Mouse (Mus musculus): ENCODE data around the gene Gm44503. TPM values are rescaled to one million over a fixed set of nuclear protein-coding genes. Genes with fewer than 3 reads are reported as not detected.

The Gm44503 gene
- total RNA-seq, 2 experiments from 2014 or later = not detected

DNA sequence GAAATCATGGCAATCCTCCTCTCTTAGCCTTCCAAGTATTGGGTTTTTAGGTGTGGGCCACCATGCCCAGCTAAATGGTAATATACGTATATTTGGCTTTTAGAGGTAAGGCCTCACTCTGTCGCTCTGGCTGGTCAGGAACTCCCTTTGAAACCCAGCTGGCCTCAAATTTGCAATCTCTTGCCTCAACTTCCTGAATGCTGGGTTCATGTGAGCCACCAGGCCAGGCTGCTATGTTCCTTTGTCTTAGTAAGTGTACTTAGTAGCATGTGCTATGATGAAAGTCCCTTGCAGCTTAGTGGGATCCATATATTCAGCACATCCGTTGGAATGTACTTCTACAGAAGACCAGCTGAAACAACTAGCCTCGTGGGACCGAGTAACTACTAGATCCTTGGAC, 16.1 kb downstream of the Gm44503 start:
- DNase-seq = no peak

DNA sequence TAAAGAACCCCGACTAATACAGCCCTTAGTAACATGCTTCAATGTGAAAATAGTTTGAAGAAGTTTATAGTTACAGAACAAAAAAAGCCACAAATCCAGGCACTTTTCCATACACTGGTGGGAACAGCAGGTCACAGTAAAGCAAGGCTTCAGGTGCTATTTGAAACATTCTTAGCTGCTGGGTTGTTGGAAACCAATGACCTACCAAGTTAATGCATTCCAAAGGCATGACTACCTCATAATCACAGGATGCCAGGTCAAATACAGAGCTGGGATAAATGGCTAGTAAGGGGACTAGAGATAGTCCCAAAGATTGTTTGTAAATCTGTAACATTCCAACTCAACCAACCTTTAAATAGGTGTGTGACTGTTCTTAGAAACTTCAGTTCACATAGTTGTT, 16.6 kb downstream of the Gm44503 start:
- DNase-seq = no peak

DNA sequence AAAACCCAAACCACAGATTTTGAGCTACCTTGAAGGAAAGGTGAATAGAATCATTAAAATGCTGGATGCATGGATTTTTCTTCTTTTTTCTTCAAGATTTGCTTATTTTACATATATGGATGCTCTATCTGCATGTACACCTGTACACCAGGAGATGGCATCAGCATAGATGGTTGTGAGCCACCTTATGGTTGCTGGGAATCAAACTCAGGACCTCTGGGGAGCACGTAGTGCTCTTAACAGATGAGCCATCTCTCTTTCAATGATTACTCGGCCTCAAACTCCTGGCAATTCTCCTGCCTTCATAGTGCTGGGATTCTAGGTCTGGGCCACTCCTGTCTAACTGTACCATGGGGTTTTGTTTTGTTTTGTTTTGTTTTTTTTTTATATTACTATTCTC, 24.4 kb downstream of the Gm44503 start:
- DNase-seq = no peak

DNA sequence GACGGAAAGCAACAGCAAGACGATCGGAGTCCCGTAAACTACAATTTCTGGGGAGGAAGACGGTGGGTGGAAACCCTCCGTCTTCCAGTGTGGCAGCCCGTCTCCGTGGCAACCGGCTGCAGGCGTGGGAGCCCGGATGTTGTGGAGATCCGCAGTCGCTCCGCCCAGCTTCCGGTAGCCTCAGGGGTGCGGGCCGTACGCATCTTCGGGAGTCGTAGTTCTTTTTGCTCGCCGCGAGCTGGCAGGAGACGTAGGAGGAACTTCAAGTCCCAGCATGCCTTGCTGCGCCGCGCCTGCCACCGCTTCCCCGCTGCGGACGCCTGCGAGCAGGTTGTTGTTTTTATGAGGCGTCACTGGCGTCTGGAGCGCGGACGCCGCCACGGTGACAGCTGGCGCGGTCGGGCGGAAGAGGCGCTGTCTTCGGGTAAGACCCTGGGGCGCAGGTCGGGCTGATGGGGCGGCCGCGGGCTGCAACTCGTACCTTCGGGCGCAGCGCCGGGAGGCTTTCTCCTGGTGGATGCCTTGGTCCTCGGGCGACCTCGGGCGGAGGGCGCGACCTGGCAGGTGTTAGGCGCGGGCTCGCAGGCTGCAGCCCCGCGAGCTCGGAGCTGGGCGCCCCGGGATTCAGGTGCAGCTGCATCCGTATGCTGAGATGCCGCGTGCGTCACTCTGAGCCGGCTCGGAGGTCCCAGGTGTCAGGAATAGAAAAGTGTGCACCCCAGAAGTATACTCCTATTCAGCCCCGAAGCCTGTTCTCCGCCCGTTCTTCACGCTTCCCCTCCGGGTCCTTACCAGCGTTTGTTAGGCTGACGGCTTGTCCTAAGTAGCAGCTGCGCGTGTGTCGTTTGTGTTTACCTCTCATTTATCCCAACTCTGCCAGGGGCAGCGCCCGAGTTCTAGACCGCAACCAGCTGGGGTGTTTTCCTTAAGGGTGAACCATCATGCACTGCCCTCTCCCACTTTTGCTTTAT, 26.9 kb downstream of the Gm44503 start, which contains the start of the genes Ccpg1os and Ccpg1:
Gene Ccpg1os (minus strand): TSS at position 133 of the 971 bp plus-strand sequence.
Gene Ccpg1 (plus strand): TSS at position 180 of the 971 bp plus-strand sequence.
- peak; percentile 96 for DNase-seq

DNA sequence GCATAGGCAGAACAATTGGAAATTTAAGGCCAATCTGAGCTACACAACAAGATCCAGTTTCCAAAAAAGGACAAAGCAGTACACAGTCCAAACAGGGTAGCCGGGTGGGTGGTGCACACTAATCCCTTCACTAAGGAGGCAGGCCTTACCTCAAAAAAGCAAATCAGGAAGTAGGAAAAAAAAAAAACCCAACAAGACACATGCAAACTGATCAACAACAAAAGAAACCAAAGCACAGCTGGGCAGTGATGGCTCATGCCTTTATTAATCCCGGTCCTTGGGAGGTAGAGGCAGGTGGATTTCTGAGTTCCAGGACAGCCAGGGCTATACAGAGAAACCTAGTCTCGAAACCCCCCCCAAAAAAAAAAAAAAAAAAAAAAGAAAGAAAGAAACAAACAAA, 29.1 kb downstream of the Gm44503 start:
- DNase-seq = no peak

DNA sequence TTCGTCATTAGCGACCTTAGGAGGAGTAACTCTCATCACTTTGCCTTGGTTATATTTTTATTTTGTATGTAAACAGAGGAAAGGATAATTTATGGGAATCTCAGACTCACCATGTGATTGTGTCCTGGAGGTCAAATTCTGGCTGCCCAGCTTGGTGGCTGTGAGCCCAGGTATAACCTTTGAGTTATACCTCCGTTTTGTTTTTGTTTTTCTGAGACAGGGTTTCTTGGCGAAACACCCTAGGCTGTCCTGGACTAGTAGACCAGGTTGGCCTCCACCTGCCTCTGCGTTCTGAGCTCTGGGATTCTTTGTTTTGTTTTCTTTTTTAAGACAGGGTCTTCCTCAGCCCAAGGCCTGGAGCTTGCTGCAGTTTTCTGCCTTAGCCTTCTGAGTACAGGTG, 30.1 kb downstream of the Gm44503 start:
- DNase-seq = no peak

DNA sequence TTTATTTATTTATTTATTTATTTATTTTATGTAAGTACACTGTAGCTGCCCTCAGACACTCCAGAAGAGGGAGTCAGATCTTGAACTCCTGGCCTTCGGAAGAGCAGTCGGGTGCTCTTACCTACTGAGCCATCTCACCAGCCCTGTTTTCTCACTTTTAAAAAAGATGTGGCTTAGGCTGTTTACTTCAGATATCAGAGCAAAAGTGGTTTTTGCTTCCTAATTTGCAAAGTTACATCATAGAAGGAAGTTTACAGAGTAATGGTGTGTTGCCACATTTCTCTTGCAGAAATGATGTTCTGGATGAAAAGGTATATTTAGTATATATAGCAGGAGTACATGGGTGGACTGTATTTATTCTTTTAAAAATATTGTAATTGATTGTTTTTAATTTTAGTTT, 32.8 kb downstream of the Gm44503 start:
- DNase-seq = no peak

DNA sequence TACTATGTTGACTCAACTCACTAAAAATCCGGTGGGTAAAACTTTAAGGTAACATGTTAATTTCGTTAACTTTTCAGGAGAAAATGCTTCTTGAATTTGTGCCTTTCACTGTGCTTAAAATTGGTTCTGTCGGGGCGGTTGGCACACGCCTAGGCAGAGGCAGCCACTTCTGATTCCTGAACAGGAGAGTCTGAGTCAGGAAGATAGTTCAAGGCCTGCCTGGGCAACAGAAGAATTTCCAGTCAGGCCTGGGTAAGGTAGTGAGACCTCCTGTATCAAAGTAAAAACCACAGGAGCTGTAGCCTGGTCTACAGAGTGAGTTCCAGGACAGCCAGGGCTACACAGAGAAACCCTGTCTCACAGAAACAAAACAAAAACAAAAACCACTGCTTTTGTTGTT, 33.9 kb downstream of the Gm44503 start:
- no peak for DNase-seq

DNA sequence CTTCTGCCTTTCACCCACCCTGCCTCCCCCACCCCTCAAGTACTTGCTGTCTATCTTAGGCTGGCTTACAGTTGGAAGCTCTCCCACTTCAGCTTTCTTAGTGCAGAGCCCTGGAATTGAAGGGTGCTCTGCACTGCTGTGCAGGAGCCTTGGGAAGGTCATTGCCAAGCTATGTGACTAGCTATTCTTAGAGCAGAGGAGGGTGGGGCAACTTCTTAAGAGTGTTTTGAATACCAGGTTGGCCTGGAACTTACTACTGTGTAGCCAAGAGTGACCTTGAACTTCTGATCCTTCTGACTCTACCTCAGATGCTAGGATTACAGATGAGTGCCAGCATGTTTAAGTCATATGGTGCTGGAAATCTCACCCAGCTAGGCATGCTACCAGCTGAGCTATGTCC, 37.5 kb downstream of the Gm44503 start:
- DNase-seq = no peak

DNA sequence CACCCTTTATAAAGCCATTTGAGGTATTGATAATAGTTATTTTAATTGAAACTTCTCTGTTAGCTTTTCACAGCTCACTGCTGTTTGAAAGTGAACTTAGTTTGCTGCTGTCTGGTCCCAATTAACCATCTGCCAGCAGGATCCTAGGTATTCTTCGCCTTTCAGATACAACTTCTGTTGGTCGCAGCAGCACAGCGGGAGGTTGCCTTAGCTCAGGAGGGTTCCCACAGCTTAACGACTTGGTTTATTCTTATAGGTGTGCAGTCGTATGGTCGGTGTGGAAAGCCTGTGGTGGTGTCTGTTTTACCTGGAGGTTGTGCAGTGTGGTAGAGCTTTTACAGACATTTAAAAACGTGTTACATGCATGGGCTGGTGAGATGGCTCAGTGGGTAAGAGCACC, 38.2 kb downstream of the Gm44503 start:
- no peak for DNase-seq

DNA sequence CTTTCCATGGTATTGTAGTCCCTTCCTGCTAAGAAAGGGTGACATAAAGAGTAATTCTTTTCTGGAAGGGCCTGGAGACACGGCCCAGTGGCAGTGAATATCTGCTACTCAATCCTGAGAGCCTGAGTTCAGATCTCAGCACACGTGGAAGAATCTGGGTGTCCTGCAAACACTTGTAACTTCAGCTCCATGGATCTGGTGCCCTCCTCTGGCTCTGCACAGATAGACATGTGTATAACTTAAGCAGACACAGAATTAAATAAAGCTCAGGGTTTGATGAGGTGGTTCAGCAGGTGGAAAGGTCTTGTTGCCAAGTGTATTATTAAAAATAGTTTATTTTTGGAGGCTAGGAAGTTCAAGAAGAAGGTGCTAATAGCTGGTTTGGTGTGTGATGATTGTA, 41.8 kb downstream of the Gm44503 start:
- DNase-seq = no peak

DNA sequence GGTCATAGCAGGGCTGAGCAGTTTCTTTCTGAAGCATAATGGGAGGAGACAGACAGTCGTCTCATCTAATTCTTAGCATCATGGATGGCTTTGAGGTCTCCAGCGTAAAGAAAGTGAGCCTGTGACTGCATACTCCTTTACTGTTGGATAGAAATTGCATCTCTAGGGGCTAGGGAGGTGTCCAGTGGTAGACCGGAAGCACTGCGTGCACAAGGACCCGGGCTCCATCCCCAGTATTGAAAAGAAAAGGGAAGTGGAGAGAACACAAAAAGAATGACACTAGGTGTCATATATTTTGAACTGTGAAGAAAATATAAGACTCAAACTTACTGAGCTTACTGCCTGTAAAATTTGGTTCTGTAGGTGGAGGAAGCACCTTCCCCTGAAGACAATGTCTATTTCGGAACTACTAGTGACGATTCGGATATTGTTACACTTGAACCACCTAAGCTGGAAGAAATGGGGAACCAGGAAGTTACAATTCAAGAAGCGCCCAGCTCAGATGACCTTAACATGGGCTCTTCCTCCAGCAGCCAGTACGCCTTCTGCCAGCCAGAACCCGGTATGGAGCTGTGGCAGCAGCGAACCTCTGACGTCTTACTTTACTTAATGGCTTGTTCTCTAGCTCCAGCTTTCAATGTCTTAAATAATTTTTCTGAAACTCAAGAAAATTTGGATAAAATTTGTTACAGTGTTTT, 42.8 kb downstream of the Gm44503 start:
- no peak for DNase-seq

DNA sequence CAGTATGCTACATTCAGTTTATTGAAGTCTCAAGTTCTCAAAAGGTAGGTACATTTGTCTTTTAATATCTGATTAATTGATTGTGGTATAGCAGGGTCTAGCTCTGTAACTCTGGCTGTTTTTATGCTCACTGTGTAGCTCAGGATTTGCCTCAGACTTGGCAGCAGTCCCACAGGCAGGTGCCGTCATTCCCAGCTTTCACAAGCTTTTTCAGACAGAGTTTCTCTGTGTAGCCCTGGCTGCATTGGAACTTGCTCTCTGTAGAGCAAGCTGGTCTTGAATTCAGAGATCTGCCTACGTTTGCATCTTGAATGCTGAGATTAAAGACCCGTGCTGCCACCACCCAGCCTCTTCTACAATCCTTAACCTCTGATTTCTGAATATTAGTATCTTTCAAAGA, 43.5 kb downstream of the Gm44503 start:
- DNase-seq = no peak

DNA sequence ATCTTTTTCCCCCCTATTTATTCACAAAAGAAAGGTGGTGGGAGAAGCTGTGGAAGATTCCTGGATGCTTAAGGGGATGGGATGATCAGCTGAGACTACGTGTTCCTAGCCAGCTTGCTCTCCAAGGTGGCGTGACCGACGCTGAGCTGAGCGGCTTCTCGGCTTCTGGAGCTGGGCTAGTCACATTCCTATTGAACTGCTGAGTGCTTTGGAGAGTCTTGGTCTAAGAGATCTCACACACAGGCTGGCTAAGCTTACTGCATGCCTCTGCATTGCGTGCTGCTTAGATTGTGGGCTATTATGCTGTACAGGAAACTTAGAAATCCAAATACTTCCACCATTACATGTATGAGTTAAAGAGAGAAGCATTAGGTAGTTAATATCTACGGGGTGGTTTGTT, 45.4 kb downstream of the Gm44503 start:
- DNase-seq = no peak

DNA sequence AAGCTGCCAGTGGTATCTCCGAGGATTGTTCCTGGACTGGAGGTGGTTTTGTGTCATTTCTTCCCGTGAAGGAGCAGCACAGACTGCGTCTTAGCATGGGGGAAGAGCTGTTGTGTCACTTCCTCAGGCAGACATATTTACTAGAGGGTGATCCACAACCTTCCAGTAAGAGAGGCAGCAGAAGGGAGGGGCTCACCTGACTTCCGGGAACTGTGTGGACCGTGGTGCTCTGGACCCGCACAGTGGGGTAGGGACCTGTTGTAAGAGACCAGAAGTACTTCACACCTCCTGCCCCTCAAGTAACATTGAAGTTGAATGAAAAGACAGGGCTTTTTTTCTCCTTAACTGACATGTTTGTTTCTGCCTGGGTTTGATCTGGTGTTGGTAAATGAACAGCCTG, 46.5 kb downstream of the Gm44503 start:
- DNase-seq = no peak

DNA sequence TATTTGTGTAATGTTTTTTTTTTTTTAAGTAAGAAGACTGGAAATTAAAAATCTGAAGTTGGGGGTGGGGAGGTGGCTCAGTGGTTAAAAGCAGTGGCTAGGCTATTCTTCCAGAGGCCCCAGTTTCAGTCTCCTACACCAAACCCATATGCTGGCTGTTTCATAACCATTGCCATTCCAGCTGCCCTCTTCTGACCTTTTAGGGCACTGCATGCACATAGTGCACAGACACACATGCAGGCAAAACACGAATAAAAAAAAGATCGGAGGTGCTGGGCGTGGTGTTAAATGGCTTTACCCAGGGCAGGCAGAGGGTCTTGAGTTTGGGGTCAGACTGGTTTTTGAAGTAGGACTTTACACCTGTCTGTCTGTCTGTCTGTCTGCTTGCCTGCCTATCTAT, 47.5 kb downstream of the Gm44503 start:
- peak; percentile 12 for DNase-seq

DNA sequence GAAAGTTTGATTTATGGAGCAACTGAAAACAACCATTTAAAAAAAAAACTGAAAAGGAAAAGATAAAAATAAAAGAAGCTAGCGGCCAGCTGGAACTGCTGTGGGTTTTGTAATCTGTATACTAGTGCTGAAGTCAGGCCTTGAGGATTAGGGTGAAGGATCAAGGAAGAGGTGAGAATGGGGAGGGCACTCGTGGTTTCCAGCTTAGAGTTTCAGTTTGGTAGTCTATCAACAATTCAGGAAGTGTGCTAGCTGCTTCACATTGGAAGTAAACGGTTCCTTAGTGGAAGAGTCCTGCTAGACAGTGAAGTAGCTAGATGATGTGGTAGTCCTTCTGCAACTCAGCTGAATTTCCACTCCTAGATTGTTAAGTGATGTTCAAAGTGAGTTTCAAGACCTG, 49.7 kb downstream of the Gm44503 start:
- DNase-seq = no peak

DNA sequence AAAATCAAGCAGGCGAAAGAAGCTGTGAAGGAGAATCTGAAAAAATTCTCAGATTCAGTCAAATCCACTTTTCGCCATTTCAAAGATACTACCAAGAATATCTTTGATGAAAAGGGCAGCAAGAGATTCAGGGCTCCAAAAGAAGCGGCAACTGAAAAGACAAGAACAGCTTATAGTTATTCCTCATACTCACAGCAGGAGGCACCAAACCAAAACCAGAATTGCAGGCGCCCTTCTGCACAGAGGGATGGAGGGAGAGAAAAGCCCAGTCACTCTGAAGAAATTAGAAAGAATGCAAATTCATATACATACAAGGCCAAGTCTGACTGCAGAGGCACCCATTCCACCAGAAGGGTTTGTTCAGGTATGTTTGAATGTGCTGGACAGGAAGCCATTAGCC, 54.0 kb downstream of the Gm44503 start:
- no peak for DNase-seq

DNA sequence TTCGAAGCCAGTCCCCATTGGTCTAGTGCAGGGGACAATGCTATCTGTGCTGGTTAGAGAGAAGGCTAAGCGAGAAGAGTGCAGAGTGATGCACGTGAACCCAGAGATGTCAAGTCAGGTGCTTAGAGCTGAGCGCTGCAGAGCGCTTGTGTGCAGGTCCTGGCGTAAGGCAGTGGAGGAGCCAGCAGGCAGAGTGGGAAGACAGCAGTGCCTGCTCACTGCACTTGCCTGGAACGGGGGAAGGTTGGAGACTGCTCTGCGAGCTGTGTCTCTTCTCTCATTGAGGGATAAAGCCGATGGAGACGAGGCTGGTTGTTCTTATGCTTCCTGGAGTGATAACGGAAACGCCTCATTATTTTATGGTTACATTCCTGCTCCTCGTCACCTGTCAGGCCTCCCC, 56.1 kb downstream of the Gm44503 start:
- DNase-seq = no peak

DNA sequence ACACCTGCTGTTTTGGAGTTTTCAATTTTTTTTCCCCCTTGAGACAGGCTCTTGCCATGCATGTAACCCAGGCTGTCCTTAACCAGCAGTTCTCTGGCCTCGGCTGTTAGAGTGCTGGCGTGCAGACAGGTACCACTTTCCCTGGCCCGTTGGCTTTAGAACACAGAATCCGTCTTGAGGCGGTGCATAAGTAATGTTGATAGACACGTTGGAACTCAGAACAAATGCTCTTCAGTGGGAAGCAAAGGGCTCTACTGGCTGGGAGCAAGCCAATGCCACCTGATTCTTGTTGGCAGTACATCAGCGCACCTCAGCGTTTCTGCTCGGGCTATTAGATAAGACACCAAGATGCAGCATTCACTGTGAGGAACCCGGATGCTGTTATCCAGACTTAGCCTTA, 61.2 kb downstream of the Gm44503 start:
- no peak for DNase-seq

DNA sequence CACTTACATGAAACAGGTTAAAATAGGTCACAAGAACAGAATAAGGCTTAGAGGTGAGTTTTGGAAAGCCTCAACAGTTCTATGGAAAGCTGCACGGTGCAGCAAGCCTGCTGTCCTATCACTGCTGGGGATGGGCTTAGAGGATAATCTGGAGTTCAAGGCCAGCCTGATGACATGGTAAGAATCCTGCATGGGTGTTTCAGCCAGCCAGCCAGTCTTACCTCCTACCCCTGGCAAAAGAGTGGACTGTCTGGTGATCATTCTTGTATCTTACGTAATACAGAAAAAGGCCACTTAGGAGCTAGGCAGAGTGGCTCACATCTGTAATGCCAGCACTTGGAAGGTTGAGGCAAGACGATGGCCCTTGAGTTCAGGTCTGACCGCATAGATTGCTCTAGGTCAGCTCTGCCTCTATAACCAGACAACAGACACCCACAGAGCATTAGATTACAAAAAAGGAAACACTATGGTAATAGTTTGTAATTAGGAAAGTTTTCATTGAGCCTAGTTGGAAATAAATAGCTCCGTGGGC, 62.0 kb downstream of the Gm44503 start:
- DNase-seq = no peak

DNA sequence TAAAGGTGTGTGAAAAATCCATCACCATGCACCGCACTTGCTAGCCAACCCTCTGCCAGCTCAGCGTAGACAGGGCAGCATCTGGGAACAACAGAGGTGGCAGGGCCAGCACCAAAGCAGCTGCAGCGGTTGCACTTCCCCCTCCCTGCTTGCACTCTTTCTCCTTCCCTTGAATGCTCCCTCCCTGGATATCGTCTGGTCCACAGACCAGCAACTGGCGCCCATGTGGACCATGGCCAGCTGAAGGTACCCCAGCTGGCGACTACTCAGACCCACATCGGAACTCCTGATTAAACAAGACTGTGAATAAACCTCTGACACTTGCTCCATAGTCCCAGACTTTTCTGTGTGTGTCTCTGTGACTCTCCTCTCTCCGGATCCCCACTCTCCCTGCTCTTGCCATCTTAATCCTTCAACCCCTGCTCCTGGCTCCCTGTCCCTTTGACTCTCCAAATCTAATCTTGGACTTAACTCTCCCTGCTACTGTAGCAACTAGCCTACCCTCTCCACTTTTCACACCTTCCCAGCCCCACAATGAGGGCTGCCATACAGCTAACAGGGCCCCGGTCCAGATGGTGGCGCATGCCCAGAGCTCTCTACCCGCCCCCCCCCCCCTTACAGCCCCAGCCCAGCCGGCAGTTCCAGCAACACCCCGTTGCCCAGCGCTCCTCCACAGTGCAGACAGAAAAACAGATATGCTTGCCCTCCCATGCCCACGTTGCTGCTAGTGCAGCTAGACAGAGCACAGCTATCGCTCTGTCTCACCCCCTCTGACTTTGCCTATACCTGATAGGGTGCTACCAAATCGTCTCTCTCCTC, 67.4 kb downstream of the Gm44503 start:
- DNase-seq = peak; percentile 22

DNA sequence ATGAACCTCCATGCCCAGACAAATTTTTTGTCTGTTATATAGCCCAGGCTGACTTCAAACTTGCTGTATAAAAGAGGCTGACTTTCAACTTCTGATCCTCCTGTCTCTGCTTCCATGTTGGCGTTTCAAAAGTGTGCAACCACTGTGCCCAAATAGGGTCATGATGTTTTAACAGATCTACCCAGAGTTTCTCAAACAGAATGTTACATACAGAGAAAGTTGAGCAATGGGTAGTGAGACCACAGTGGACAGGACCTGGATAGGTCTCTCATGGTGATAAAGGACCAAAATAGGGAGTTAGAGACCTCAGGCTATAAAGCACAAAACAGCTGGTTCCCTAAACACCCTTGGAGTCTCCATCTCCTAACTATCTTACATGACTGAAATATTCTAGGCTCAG, 71.8 kb downstream of the Gm44503 start:
- DNase-seq = no peak

Measured in heart, postnatal 4 days (tissue).